ENCODE assay signal across 21 mouse cellular contexts in the genomic region with DNA sequence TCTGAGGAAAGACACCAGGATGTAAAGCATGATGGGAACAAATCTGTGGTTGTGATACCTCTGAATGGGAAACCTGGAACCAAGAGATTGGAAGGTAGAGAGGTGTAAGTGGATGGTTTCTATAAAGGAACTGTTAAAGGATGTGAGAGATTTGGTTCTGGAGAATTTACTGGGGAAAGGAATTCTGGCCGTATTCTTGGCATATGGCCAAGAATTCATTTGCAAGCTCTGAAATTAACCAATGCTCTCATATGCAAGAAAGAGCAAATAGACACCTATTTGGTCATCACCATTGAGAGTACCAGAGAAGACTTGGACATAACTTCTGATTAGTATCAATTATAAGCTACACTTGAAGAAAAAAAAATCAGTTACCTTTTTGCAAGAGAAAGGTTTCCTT.
DNase-seq lines count a peak whose midpoint lies in the region; ATAC-seq and TF ChIP-seq lines count a peak whose summit lies in the region.
"Had no signal": no experiment of that assay in that cellular context is flagged by ENCODE, and none has a peak within 500 bp of the region (broad histone marks: within the 10 kb centered on the region; RNA-seq: fewer than 3 reads in every experiment).

No protein-coding gene starts in this region.

- H3K4me2 ChIP-seq in forebrain, embryonic 14.5 days (ENCODE audit: low read length): no peak overlapping the region
- no peak overlapping the region for H3K4me2 ChIP-seq in forebrain, embryonic 16.5 days (ENCODE audit: low read length)
- no peak overlapping the region for H3K4me2 ChIP-seq in kidney, postnatal 0 days (ENCODE audit: low read length)
- H3K4me2 ChIP-seq in midbrain, embryonic 15.5 days: no peak overlapping the region
- H3K4me2 ChIP-seq: heart, embryonic 11.5 days had no signal

- ATAC-seq in forebrain, embryonic 14.5 days: no peak
- ATAC-seq in forebrain, embryonic 16.5 days: no peak
- ATAC-seq in kidney, postnatal 0 days (replicated peaks; ENCODE audit: low FRiP score, low read depth): no peak
- no peak for ATAC-seq in midbrain, embryonic 15.5 days (replicated peaks)
- ATAC-seq: intestine, embryonic 16.5 days had no signal

- no peaks in the 10 kb centered on the region for H3K36me3 ChIP-seq in forebrain, embryonic 14.5 days (ENCODE audit: control insufficient read depth, insufficient read depth, low read length)
- no peaks in the 10 kb centered on the region for H3K36me3 ChIP-seq in forebrain, embryonic 16.5 days (ENCODE audit: control insufficient read depth, insufficient read depth)
- H3K36me3 ChIP-seq in kidney, postnatal 0 days (ENCODE audit: insufficient read depth, low read length): no peaks in the 10 kb centered on the region
- no peaks in the 10 kb centered on the region for H3K36me3 ChIP-seq in midbrain, embryonic 15.5 days (replicated peaks)
- H3K36me3 ChIP-seq: embryonic facial prominence, embryonic 10.5 days had no signal

- no peak overlapping the region for H3K27ac ChIP-seq in forebrain, embryonic 14.5 days (ENCODE audit: low read depth, low read length)
- H3K27ac ChIP-seq in forebrain, embryonic 16.5 days (ENCODE audit: low read length): no peak overlapping the region
- no peak overlapping the region for H3K27ac ChIP-seq in kidney, postnatal 0 days
- peak overlapping the region; percentile 14; the same call in 1 of the 2 replicates for H3K27ac ChIP-seq in midbrain, embryonic 15.5 days
- H3K27ac ChIP-seq: embryonic facial prominence, embryonic 10.5 days; liver, embryonic 14.5 days had no signal

- no peak overlapping the region for H3K4me3 ChIP-seq in forebrain, embryonic 14.5 days (ENCODE audit: low read depth, low read length)
- no peak overlapping the region for H3K4me3 ChIP-seq in forebrain, embryonic 16.5 days (replicated peaks; ENCODE audit: low read length)
- no peak overlapping the region for H3K4me3 ChIP-seq in kidney, postnatal 0 days (replicated peaks; ENCODE audit: low read depth, low read length)
- no peak overlapping the region for H3K4me3 ChIP-seq in midbrain, embryonic 15.5 days
- H3K4me3 ChIP-seq: embryonic facial prominence, embryonic 10.5 days had no signal

- peak; percentile 47 for DNase-seq in forebrain, embryonic 14.5 days (ENCODE audit: low spot score)
- DNase-seq in kidney, postnatal 0 days (ENCODE audit: low spot score): peak; percentile 40
- no peak for DNase-seq in kidney, postnatal 25 days
- DNase-seq in Muller cell, postnatal 12 days (ENCODE audit: inconsistent ontology term): peak; percentile 60
- DNase-seq in gastrocnemius, postnatal 36 days: no peak
- DNase-seq: adrenal gland, postnatal 25 days; cerebellum, adult 11-12 months; gastrocnemius, postnatal 10 days; heart, adult 11 months; kidney, adult 9 months; kidney, postnatal 36 days; layer of hippocampus, adult 9-11 months; lung, postnatal 4 days; thymus, adult 2 months; thymus, postnatal 4 days had no signal

- H3K9ac ChIP-seq in forebrain, embryonic 14.5 days (ENCODE audit: low read length): no peak overlapping the region
- no peak overlapping the region for H3K9ac ChIP-seq in forebrain, embryonic 16.5 days (replicated peaks; ENCODE audit: low read depth, low read length)
- no peak overlapping the region for H3K9ac ChIP-seq in kidney, postnatal 0 days (ENCODE audit: low read depth, low read length)
- no peak overlapping the region for H3K9ac ChIP-seq in midbrain, embryonic 15.5 days
- H3K9ac ChIP-seq: liver, embryonic 14.5 days had no signal

- intact Hi-C loops in gastrocnemius, postnatal 36 days (cut with DNase I): no loop called here

- whole genome bisulfite sequencing in forebrain, embryonic 14.5 days: 20% methylated on average over 1 of the region's 1 CpGs
- WGBS in forebrain, embryonic 16.5 days: 17% methylated on average over 1 of the region's 1 CpGs
- WGBS in kidney, postnatal 0 days: 29% methylated on average over 1 of the region's 1 CpGs
- whole genome bisulfite sequencing in midbrain, embryonic 15.5 days: 36% methylated on average over 1 of the region's 1 CpGs

- no peak for TF ChIP-seq CTCF in kidney, postnatal 0 days (IDR thresholded peaks at IDR 0.05; ENCODE audit: low read depth)

- H3K4me1 ChIP-seq in forebrain, embryonic 14.5 days (ENCODE audit: control insufficient read depth, insufficient read depth, low read length): peaks cover 5% of the 10 kb centered on the region
- H3K4me1 ChIP-seq in forebrain, embryonic 16.5 days (replicated peaks; ENCODE audit: control insufficient read depth, insufficient read depth, low read length): peaks cover 5% of the 10 kb centered on the region
- no peaks in the 10 kb centered on the region for H3K4me1 ChIP-seq in kidney, postnatal 0 days (replicated peaks; ENCODE audit: insufficient read depth, low read length)
- peaks cover 3% of the 10 kb centered on the region; the same call in 1 of the 2 replicates for H3K4me1 ChIP-seq in midbrain, embryonic 15.5 days

- H3K27me3 ChIP-seq in forebrain, embryonic 14.5 days (replicated peaks; ENCODE audit: control insufficient read depth, insufficient read depth, low read length): no peaks in the 10 kb centered on the region
- H3K27me3 ChIP-seq in forebrain, embryonic 16.5 days (replicated peaks; ENCODE audit: control insufficient read depth, insufficient read depth, low read length): no peaks in the 10 kb centered on the region
- H3K27me3 ChIP-seq in kidney, postnatal 0 days (ENCODE audit: insufficient read depth, low read length): no peaks in the 10 kb centered on the region
- no peaks in the 10 kb centered on the region for H3K27me3 ChIP-seq in midbrain, embryonic 15.5 days (replicated peaks)

- no peaks in the 10 kb centered on the region for H3K9me3 ChIP-seq in forebrain, embryonic 14.5 days (replicated peaks; ENCODE audit: control insufficient read depth, low read length)
- H3K9me3 ChIP-seq in forebrain, embryonic 16.5 days (ENCODE audit: control insufficient read depth, low read length): no peaks in the 10 kb centered on the region
- no peaks in the 10 kb centered on the region for H3K9me3 ChIP-seq in kidney, postnatal 0 days (replicated peaks; ENCODE audit: low read length)
- H3K9me3 ChIP-seq in midbrain, embryonic 15.5 days: no peaks in the 10 kb centered on the region
- H3K9me3 ChIP-seq: embryonic facial prominence, embryonic 10.5 days had no signal

Comparison
In these comparisons a context has a peak if more than half of its experiments do, and no peak if none do; other contexts are left out.
1. DNase-seq: peak in forebrain, embryonic 14.5 days (single experiment), kidney, postnatal 0 days (single experiment) and Muller cell, postnatal 12 days (single experiment); none in kidney, postnatal 25 days (0 of 2) and gastrocnemius, postnatal 36 days (0 of 2).